Mouse (Mus musculus): Measurements from ENCODE around the gene Xpnpep2. TPM values are rescaled to one million over a fixed set of nuclear protein-coding genes. Genes with fewer than 3 reads are reported as not detected.

Xpnpep2 gene
- total and polyA plus RNA-seq, 2 experiments: not detected

- Histone ChIP-seq H3K79me2 (ENCODE audit: control insufficient read depth, insufficient read depth, low read length) (no peaks in the 10 kb centered on the region), H3K4me1 (ENCODE audit: control insufficient read depth, insufficient read depth, low read length) (no peaks in the 10 kb centered on the region), H3K36me3 (ENCODE audit: control insufficient read depth, insufficient read depth, low read length) (no peaks in the 10 kb centered on the region), H3K9ac (ENCODE audit: low read depth, low read length) (no peak overlapping the region), H3K27me3 (ENCODE audit: control insufficient read depth, insufficient read depth, low read length) (no peaks in the 10 kb centered on the region), H3K4me3 (ENCODE audit: insufficient read depth, low read depth, low read length) (no peak overlapping the region), H3K27ac (replicated peaks; ENCODE audit: insufficient read depth, low read depth, low read length) (no peak overlapping the region)
- WGBS: 75% methylated on average over 4 of the region's 4 CpGs
- no peak for TF ChIP-seq POLR2A (IDR thresholded peaks at IDR 0.05; ENCODE audit: extremely low read depth, insufficient read depth, low read length)
- TF ChIP-seq CTCF (IDR thresholded peaks at IDR 0.05; ENCODE audit: low read depth, low read length): peak; percentile 76
- DNase-seq (ENCODE audit: extremely low read depth, low read depth, low spot score): peak; percentile 17
Observed at GRCm38 (mm10) chrX:48094658-48095057, 13.9 kb upstream of the Xpnpep2 start.

- Histone ChIP-seq H3K27ac (replicated peaks; ENCODE audit: insufficient read depth, low read depth, low read length) (no peak overlapping the region), H3K27me3 (ENCODE audit: control insufficient read depth, insufficient read depth, low read length) (no peaks in the 10 kb centered on the region), H3K4me3 (ENCODE audit: insufficient read depth, low read depth, low read length) (no peak overlapping the region), H3K4me1 (ENCODE audit: control insufficient read depth, insufficient read depth, low read length) (no peaks in the 10 kb centered on the region), H3K79me2 (ENCODE audit: control insufficient read depth, insufficient read depth, low read length) (no peaks in the 10 kb centered on the region), H3K36me3 (ENCODE audit: control insufficient read depth, insufficient read depth, low read length) (no peaks in the 10 kb centered on the region), H3K9ac (ENCODE audit: low read depth, low read length) (no peak overlapping the region)
- no peak for TF ChIP-seq POLR2A (IDR thresholded peaks at IDR 0.05; ENCODE audit: extremely low read depth, insufficient read depth, low read length)
- no peak for TF ChIP-seq CTCF (IDR thresholded peaks at IDR 0.05; ENCODE audit: low read depth, low read length)
- DNase-seq (ENCODE audit: extremely low read depth, low read depth, low spot score): no peak
- WGBS: 74% methylated on average over 8 of the region's 8 CpGs
Observed at GRCm38 (mm10) chrX:48096580-48096979, 11.9 kb upstream of the Xpnpep2 start.

GRCm38 (mm10) chrX:48098470-48099129, 9.9 kb upstream of the Xpnpep2 start:
- 78% methylated on average over 9 of the region's 9 CpGs for whole genome bisulfite sequencing
- Histone ChIP-seq H3K79me2 (ENCODE audit: control insufficient read depth, insufficient read depth, low read length) (no peaks in the 10 kb centered on the region), H3K27ac (replicated peaks; ENCODE audit: insufficient read depth, low read depth, low read length) (no peak overlapping the region), H3K4me1 (ENCODE audit: control insufficient read depth, insufficient read depth, low read length) (no peaks in the 10 kb centered on the region), H3K4me3 (ENCODE audit: insufficient read depth, low read depth, low read length) (no peak overlapping the region), H3K9ac (ENCODE audit: low read depth, low read length) (no peak overlapping the region), H3K27me3 (ENCODE audit: control insufficient read depth, insufficient read depth, low read length) (no peaks in the 10 kb centered on the region), H3K36me3 (ENCODE audit: control insufficient read depth, insufficient read depth, low read length) (no peaks in the 10 kb centered on the region)
- TF ChIP-seq CTCF (IDR thresholded peaks at IDR 0.05; ENCODE audit: low read depth, low read length): no peak
- DNase-seq (ENCODE audit: extremely low read depth, low read depth, low spot score): no peak

GRCm38 (mm10) chrX:48099871-48100270, 8.7 kb upstream of the Xpnpep2 start:
- H3K4me3 ChIP-seq (ENCODE audit: insufficient read depth, low read depth, low read length): no peak overlapping the region
- no peaks in the 10 kb centered on the region for H3K79me2 ChIP-seq (ENCODE audit: control insufficient read depth, insufficient read depth, low read length)
- no peak for DNase-seq (ENCODE audit: extremely low read depth, low read depth, low spot score)
- 47% methylated on average over 1 of the region's 1 CpGs for WGBS
- H3K36me3 ChIP-seq (ENCODE audit: control insufficient read depth, insufficient read depth, low read length): no peaks in the 10 kb centered on the region
- H3K4me1 ChIP-seq (ENCODE audit: control insufficient read depth, insufficient read depth, low read length): no peaks in the 10 kb centered on the region
- no peak overlapping the region for H3K27ac ChIP-seq (replicated peaks; ENCODE audit: insufficient read depth, low read depth, low read length)
- H3K27me3 ChIP-seq (ENCODE audit: control insufficient read depth, insufficient read depth, low read length): no peaks in the 10 kb centered on the region
- H3K9ac ChIP-seq (ENCODE audit: low read depth, low read length): no peak overlapping the region
- TF ChIP-seq CTCF (IDR thresholded peaks at IDR 0.05; ENCODE audit: low read depth, low read length) (peak; percentile 57), POLR2A (IDR thresholded peaks at IDR 0.05; ENCODE audit: extremely low read depth, insufficient read depth, low read length) (no peak)

GRCm38 (mm10) chrX:48103256-48103655, 5.3 kb upstream of the Xpnpep2 start:
- 83% methylated on average over 3 of the region's 3 CpGs for WGBS
- Histone ChIP-seq H3K27me3 (ENCODE audit: control insufficient read depth, insufficient read depth, low read length) (no peaks in the 10 kb centered on the region), H3K27ac (replicated peaks; ENCODE audit: insufficient read depth, low read depth, low read length) (no peak overlapping the region)

GRCm38 (mm10) chrX:48104736-48105441, 3.6 kb upstream of the Xpnpep2 start:
- H3K27ac ChIP-seq (replicated peaks; ENCODE audit: insufficient read depth, low read depth, low read length): no peak overlapping the region

More at GRCm38 (mm10) chrX:48103256-48103655, 5.3 kb upstream of the Xpnpep2 start:
- H3K4me3 ChIP-seq (ENCODE audit: insufficient read depth, low read depth, low read length): no peak overlapping the region
- H3K4me1 ChIP-seq (ENCODE audit: control insufficient read depth, insufficient read depth, low read length): no peaks in the 10 kb centered on the region; the same call in 1 of the 2 replicates
- TF ChIP-seq CTCF (IDR thresholded peaks at IDR 0.05; ENCODE audit: low read depth, low read length) (no peak), POLR2A (IDR thresholded peaks at IDR 0.05; ENCODE audit: extremely low read depth, insufficient read depth, low read length) (no peak)
- no peak for DNase-seq (ENCODE audit: extremely low read depth, low read depth, low spot score)
- H3K36me3 ChIP-seq (ENCODE audit: control insufficient read depth, insufficient read depth, low read length): no peaks in the 10 kb centered on the region
- no peaks in the 10 kb centered on the region for H3K79me2 ChIP-seq (ENCODE audit: control insufficient read depth, insufficient read depth, low read length)
- H3K9ac ChIP-seq (ENCODE audit: low read depth, low read length): no peak overlapping the region

More at GRCm38 (mm10) chrX:48104736-48105441, 3.6 kb upstream of the Xpnpep2 start:
- TF ChIP-seq POLR2A (IDR thresholded peaks at IDR 0.05; ENCODE audit: extremely low read depth, insufficient read depth, low read length) (no peak), CTCF (IDR thresholded peaks at IDR 0.05; ENCODE audit: low read depth, low read length) (no peak)
- Histone ChIP-seq H3K79me2 (ENCODE audit: control insufficient read depth, insufficient read depth, low read length) (no peaks in the 10 kb centered on the region), H3K36me3 (ENCODE audit: control insufficient read depth, insufficient read depth, low read length) (no peaks in the 10 kb centered on the region), H3K9ac (ENCODE audit: low read depth, low read length) (no peak overlapping the region), H3K27me3 (ENCODE audit: control insufficient read depth, insufficient read depth, low read length) (no peaks in the 10 kb centered on the region), H3K4me3 (ENCODE audit: insufficient read depth, low read depth, low read length) (no peak overlapping the region), H3K4me1 (ENCODE audit: control insufficient read depth, insufficient read depth, low read length) (no peaks in the 10 kb centered on the region; the same call in 1 of the 2 replicates)
- no peak for DNase-seq (ENCODE audit: extremely low read depth, low read depth, low spot score)
- WGBS: 88% methylated on average over 7 of the region's 7 CpGs

All from liver, adult 2 months (tissue).